Mouse (Mus musculus) embryonic facial prominence, embryonic 13.5 days (tissue): ENCODE results near the gene Snx8. TPM values are rescaled to one million over a fixed set of nuclear protein-coding genes. Genes with fewer than 3 reads are reported as not detected.

Experiments
- ATAC-seq: fragments of 200-750 bp; cut with Nextera tagmentation; 2 replicates; pipeline ENCODE4 v1.8.0; 2017; ENCODE audit warnings: low read depth; ENCODE audit not compliant: insufficient number of reproducible peaks, insufficient read depth, low FRiP score, low TSS enrichment
- H3K27ac ChIP-seq: fragments of 300-500 bp; sonication (generic); 2 replicates; pipeline ENCODE4 v1.5.1; 2015; ENCODE audit warnings: moderate library complexity, mild to moderate bottlenecking, inconsistent platforms
- H3K27me3 ChIP-seq: fragments of 300-500 bp; sonication (generic); 2 replicates; pipeline ENCODE4 v1.6.1; 2015; ENCODE audit warnings: mild to moderate bottlenecking, inconsistent platforms
- H3K36me3 ChIP-seq: fragments of 300-500 bp; sonication (generic); 2 replicates; pipeline ENCODE4 v1.6.1; 2015; ENCODE audit warnings: mild to moderate bottlenecking, inconsistent platforms
- H3K4me1 ChIP-seq: fragments of 300-500 bp; sonication (generic); 2 replicates; pipeline ENCODE4 v1.6.1; 2015; ENCODE audit warnings: inconsistent platforms
- H3K4me2 ChIP-seq: fragments of 300-500 bp; sonication (generic); 2 replicates; pipeline ENCODE4 v1.6.1; 2015; ENCODE audit warnings: moderate library complexity, mild to moderate bottlenecking, inconsistent platforms
- H3K4me3 ChIP-seq: fragments of 300-500 bp; sonication (generic); 2 replicates; pipeline ENCODE4 v1.5.1; 2015; ENCODE audit warnings: mild to moderate bottlenecking, inconsistent platforms
- H3K9ac ChIP-seq: fragments of 300-500 bp; sonication (generic); 2 replicates; pipeline ENCODE4 v1.6.1; 2015; ENCODE audit warnings: mild to moderate bottlenecking, inconsistent platforms
- H3K9me3 ChIP-seq: fragments of 300-500 bp; sonication (generic); 2 replicates; pipeline ENCODE4 v1.6.1; 2016; ENCODE audit warnings: inconsistent platforms
- WGBS: fragments of 180-500 bp; shearing (Covaris S2); methylation state at CpG from one replicate; pipeline ENCODE4 v1.1.7; 2015; ENCODE audit warnings: mixed read lengths; 5-methylcytosine and 5-hydroxymethylcytosine counted together
- polyA plus RNA-seq: library from polyadenylated mRNA; unstranded; fragments of >200 nt; fragmentation: Nextera tagmentation; extraction: Ambion mirVana; gene quantifications from 2 replicates; pipeline ENCODE4 v1.2.1, GENCODE M21; 2015

The Snx8 gene
- polyA plus RNA-seq, 1 experiment from 2014 or later = 19.7 TPM

DNA sequence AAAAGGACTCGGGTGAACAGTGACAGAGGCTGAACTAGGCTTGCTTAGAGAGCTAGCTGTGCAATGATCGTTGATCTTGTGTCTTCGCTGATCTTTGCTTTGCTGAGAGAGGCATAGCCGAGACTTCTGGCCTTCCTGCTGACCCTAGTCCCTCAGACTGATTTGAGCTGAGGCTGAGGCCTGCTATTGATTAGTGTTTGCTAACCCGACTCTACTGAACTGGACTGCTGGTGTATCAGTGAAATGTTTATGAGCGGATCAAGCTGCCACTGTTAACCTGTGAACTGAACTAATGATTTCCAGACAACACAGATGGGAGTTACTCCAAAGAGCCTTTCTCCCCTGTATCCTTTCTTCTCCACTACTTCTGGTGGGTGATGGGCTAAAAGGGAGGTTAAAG lies 16.1 kb upstream of the Snx8 start:
- H3K4me3 ChIP-seq = no peak overlapping the region
- ATAC-seq = no peak
- no peaks in the 10 kb centered on the region; the same call in 1 of the 2 replicates for H3K9me3 ChIP-seq
- no peak overlapping the region for H3K9ac ChIP-seq
- no peak overlapping the region for H3K27ac ChIP-seq
- WGBS = 31% methylated on average over 6 of the region's 6 CpGs
- no peak overlapping the region for H3K4me2 ChIP-seq
- peaks cover 3% of the 10 kb centered on the region; the same call in 1 of the 2 replicates for H3K4me1 ChIP-seq
- H3K27me3 ChIP-seq = no peaks in the 10 kb centered on the region
- no peaks in the 10 kb centered on the region for H3K36me3 ChIP-seq

DNA sequence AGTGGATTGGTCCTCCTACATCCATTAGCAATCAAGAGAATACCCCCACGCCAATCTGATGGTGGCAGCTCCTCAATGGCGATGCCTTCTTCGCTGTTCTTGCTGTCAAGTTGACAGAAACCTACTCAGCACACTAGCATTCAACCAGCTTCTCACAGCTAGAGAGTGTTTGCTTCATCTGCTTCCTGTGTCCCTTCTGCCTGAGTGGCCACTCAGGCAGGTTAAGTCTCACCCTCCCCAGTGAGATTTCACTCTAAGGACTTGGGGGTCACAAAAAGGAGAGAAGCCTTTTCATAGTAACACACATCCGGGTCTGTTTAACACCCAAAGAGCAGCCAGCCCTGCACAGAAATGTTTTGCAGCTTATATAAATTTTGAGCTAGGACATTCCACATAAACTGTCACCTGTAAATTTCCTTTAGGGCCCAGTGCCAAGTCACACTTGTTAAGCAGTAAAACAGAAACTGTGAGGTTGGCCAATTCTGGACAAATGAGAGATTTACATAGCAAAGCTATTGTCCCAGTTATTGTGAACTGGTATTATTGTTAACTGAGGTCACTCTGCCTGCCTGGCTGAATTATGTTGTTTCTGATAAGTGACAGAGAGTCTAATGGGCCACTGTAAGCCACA lies 13.7 kb upstream of the Snx8 start:
- H3K4me2 ChIP-seq = no peak overlapping the region
- no peak overlapping the region for H3K9ac ChIP-seq
- no peaks in the 10 kb centered on the region for H3K36me3 ChIP-seq
- no peaks in the 10 kb centered on the region; the same call in 1 of the 2 replicates for H3K9me3 ChIP-seq
- no peak for ATAC-seq
- H3K4me3 ChIP-seq = no peak overlapping the region
- peaks cover 3% of the 10 kb centered on the region; the same call in 1 of the 2 replicates for H3K4me1 ChIP-seq
- no peaks in the 10 kb centered on the region for H3K27me3 ChIP-seq
- WGBS = 85% methylated on average over 4 of the region's 4 CpGs
- no peak overlapping the region for H3K27ac ChIP-seq

DNA sequence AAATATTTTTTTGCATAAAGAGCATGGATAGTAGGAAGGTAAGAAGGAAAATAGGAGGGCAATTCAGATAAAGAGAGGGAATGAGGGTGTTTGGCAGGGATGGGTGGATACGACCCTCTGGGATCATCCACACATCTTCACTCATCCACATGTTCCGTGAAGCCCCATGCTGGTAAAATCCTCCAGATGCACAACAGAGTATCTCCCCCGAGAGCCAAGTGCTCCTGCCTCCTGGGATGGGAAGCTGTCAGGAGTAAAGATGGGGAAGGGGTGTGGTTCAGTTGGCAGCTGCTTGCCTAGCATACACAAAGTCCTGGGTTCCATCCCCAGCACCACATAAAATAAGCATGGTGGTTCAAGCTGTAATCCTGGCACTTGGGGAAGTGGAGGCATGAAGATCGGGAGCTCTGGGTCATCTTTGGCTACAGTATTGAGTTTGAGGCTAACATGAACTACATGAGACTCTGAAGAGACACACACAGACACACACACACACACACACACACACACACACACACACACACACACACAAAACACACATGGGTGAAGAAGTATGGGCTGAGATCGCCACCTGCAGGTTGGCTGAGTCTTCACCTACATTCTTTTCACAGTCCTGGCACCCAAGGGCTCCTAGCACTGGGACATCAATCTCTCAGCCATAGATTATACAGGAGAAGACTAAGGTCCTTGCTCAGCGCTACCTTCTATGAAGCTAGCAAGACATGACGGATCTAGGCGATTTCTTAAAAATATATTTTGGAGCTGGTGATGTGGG lies 7.3 kb upstream of the Snx8 start:
- H3K4me3 ChIP-seq = no peak overlapping the region
- H3K4me1 ChIP-seq = no peaks in the 10 kb centered on the region
- 62% methylated on average over 8 of the region's 8 CpGs for WGBS
- ATAC-seq = no peak
- no peak overlapping the region for H3K4me2 ChIP-seq
- no peaks in the 10 kb centered on the region for H3K36me3 ChIP-seq
- H3K9ac ChIP-seq = no peak overlapping the region
- H3K27me3 ChIP-seq = no peaks in the 10 kb centered on the region
- H3K27ac ChIP-seq = no peak overlapping the region
- H3K9me3 ChIP-seq = no peaks in the 10 kb centered on the region

DNA sequence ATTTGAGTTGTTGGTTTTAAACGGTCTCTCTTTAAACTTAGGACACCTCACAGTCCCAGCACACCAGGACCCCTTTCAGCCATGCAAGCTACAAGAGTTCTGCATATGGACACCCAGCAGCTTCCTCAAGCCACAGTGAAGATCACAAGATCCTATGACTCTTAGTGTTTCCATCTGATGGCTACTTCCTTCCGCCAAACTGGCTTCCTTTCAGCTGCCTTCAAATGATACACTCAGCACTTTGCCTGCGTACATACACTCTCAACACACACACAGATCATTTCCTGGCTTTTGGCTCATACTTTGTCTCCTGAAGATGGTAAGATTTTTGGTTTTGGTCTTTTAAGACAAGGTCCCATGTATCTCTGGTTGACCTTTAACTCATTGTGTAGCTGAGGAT lies 3.6 kb upstream of the Snx8 start:
- H3K4me3 ChIP-seq = no peak overlapping the region
- H3K4me2 ChIP-seq = no peak overlapping the region
- ATAC-seq = no peak
- no peaks in the 10 kb centered on the region for H3K36me3 ChIP-seq
- H3K4me1 ChIP-seq = peaks cover 14% of the 10 kb centered on the region
- H3K27me3 ChIP-seq = no peaks in the 10 kb centered on the region
- no peak overlapping the region for H3K9ac ChIP-seq
- H3K27ac ChIP-seq = no peak overlapping the region
- 87% methylated on average over 3 of the region's 3 CpGs for WGBS
- no peaks in the 10 kb centered on the region for H3K9me3 ChIP-seq

DNA sequence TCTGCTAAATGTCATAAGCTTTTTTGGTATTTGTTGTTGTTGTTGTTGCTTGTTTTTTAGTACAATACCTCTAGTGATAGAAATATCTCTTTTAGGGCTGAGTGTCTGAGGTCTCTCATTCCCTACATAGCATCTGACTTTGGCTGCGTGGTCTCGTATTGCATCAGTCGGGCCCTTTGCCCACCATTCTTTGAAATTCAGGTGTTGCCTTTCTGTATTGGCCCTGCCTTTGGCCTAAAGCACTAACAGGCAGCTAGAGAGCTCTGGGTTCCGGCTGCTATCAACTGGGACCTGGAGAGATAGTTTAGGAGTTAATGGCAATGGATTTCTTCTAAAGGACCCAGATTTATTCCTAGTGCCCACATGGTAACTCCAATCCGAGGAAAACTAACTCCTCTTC lies 2.9 kb upstream of the Snx8 start:
- peaks cover 21% of the 10 kb centered on the region for H3K4me1 ChIP-seq
- H3K36me3 ChIP-seq = no peaks in the 10 kb centered on the region
- H3K9me3 ChIP-seq = no peaks in the 10 kb centered on the region
- no peak overlapping the region for H3K4me3 ChIP-seq
- no peak overlapping the region for H3K27ac ChIP-seq
- H3K27me3 ChIP-seq = no peaks in the 10 kb centered on the region
- WGBS = 85% methylated on average over 5 of the region's 5 CpGs
- no peak overlapping the region for H3K4me2 ChIP-seq
- ATAC-seq = no peak
- no peak overlapping the region for H3K9ac ChIP-seq

DNA sequence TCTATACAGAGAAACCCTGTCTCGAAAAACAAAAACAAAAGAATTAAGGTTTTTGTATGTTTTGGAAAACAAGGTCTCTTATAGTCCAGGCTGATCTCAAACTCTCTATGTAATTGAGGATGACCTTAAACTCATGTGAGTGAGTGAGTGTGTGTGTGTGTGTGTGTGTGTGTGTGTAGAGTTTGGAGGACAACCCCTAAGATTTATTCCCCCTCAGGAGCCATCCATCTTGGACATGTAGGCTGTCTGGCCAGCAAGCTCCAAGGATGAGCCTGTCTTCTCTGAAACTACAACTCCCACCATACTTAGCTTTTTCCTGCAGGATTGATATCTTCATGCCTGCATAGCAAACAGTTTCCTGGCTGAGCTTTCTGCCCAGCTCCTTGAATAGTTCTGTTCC lies 2.4 kb upstream of the Snx8 start:
- ATAC-seq = no peak
- Histone ChIP-seq H3K4me1 (peaks cover 24% of the 10 kb centered on the region), H3K27me3 (no peaks in the 10 kb centered on the region), H3K9ac (no peak overlapping the region), H3K36me3 (no peaks in the 10 kb centered on the region), H3K4me2 (no peak overlapping the region), H3K9me3 (no peaks in the 10 kb centered on the region), H3K27ac (no peak overlapping the region), H3K4me3 (no peak overlapping the region)
- WGBS = 80% methylated on average over 1 of the region's 1 CpGs

DNA sequence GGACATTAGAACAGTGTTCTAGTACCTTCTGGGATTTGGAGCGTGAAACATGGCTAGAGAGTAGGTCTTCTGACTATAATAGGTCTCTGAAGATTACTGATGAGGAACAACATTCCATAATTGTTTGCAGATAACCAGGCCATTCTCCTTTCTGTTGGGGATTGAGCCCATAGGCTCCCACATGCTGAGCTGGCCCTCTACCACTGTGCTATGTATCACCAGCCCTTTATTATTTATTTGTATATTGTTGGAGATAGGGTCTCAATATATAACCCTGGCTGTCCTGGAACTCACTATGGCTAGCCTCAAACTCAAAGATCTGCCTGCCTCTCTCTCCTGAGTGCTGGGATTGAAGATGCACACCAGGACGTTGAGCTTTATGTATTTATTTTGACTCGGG lies 585 bp upstream of the Snx8 start:
- H3K4me1 ChIP-seq = peaks cover 24% of the 10 kb centered on the region
- no peaks in the 10 kb centered on the region for H3K36me3 ChIP-seq
- peak overlapping the region; percentile 81; the same call in 1 of the 2 replicates for H3K9ac ChIP-seq
- H3K4me2 ChIP-seq = peak overlapping the region; percentile 95
- no peaks in the 10 kb centered on the region for H3K27me3 ChIP-seq
- H3K9me3 ChIP-seq = no peaks in the 10 kb centered on the region
- no peak for ATAC-seq
- H3K27ac ChIP-seq = peak overlapping the region; percentile 11; the same call in 1 of the 2 replicates
- H3K4me3 ChIP-seq = peak overlapping the region; percentile 75
- WGBS = 57% methylated on average over 3 of the region's 3 CpGs

DNA sequence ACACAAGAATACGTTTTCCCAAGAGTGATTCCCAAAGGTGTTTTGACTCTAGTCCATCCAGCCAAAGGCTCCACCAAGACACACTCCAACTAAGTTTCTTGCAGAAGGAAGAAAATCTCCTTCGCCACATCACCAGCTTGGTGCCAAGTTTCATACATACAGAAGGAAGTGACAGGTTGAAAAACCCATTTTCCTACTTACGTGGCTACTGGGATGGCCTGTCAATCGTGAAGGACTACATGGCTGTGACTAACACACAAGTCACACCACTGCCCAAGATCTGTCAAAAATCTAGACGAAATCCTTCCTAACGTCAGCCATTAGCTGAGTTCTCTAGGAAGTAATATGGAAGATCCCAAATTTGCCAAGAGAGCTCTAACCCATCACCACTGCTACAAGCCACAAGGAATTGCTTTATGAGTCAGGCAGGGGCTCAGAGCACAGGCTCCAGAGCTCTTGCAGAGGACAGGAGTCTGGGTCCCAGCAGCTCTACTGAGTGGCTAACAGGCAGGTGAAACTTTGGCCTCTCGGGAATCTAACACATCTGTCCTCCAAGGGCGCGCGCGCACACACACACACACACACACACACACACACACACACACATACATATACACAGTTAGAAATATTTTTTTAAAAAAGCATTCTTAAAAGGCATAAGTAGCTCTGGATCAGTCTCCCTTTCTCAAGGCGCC lies 1.1 kb downstream of the Snx8 start:
- Histone ChIP-seq H3K27ac (no peak overlapping the region), H3K4me1 (peaks cover 37% of the 10 kb centered on the region), H3K4me3 (peak overlapping the region; percentile 75), H3K27me3 (no peaks in the 10 kb centered on the region), H3K9ac (peak overlapping the region; percentile 81), H3K9me3 (no peaks in the 10 kb centered on the region), H3K36me3 (no peaks in the 10 kb centered on the region), H3K4me2 (peak overlapping the region; percentile 95)
- no peak for ATAC-seq
- 80% methylated on average over 12 of the region's 12 CpGs for WGBS

DNA sequence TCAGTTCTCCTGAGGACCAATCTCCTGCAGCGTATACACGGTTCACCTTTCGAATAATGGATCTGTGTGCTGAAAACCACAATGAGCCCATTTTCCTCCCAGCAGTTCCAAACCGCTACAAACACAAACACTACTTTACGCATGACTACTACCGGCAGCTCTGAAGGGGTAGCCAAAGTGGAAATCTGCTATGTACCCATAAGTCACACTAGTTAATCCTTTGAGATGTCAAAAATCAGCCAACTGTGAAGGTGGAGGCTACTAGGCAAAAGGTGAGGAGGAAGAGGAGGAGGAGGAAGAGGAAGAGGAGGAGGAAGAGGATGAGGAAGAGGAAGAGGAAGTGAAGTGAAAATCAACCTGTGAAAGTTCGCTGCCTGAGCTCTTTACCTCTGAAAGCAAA lies 1.8 kb downstream of the Snx8 start:
- Histone ChIP-seq H3K36me3 (no peaks in the 10 kb centered on the region), H3K9ac (no peak overlapping the region), H3K27me3 (no peaks in the 10 kb centered on the region), H3K9me3 (no peaks in the 10 kb centered on the region), H3K27ac (no peak overlapping the region), H3K4me1 (peaks cover 37% of the 10 kb centered on the region), H3K4me2 (no peak overlapping the region), H3K4me3 (no peak overlapping the region)
- no peak for ATAC-seq
- WGBS = 86% methylated on average over 7 of the region's 7 CpGs

DNA sequence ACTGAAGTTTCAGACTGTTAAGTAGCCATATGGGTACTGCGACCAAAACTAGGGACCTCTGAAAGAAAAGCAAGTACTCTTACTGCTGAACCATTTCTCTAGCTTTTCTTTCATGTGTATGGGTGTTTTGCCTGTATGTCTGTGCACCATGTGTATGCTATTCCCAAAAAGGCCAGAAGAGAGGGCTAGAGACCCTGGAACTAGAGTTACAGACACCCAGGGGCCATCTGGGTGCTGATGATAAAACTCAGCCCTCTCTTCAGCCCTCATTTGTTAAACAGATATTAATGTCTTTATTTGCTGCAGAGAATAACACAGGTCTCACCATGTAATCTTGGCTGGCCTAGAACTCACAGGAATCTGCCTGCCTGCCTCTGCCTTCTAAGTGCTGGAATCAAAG lies 4.6 kb downstream of the Snx8 start:
- no peak for ATAC-seq
- no peaks in the 10 kb centered on the region for H3K36me3 ChIP-seq
- H3K4me3 ChIP-seq = no peak overlapping the region
- peak overlapping the region; percentile 68 for H3K27ac ChIP-seq
- peaks cover 40% of the 10 kb centered on the region for H3K4me1 ChIP-seq
- no peaks in the 10 kb centered on the region for H3K9me3 ChIP-seq
- H3K4me2 ChIP-seq = no peak overlapping the region
- H3K27me3 ChIP-seq = no peaks in the 10 kb centered on the region
- no peak overlapping the region for H3K9ac ChIP-seq
- WGBS = 95% methylated on average over 1 of the region's 1 CpGs

DNA sequence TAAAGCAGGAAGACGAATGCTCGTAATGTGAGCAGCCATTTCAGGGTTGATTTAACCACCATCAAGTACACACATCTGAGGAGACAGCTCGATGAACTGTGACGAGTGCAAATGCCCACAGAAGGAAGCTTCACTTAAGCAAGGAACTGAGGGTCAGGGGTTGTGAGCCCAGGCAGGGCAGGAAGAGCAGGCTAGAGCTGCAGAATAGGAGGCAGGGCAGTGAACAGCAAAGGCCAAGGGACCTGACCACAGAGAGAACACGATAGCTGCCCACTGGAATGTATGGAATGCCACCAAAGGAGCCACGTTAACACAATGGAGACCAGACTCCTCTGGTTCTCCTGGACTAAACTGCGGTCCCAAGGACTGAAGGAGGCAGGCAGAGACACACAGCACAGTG lies 5.5 kb downstream of the Snx8 start:
- peak overlapping the region; percentile 68 for H3K27ac ChIP-seq
- no peak overlapping the region for H3K4me3 ChIP-seq
- no peaks in the 10 kb centered on the region for H3K9me3 ChIP-seq
- peak overlapping the region; percentile 32 for H3K4me2 ChIP-seq
- H3K4me1 ChIP-seq = peaks cover 40% of the 10 kb centered on the region
- WGBS = 7% methylated on average over 7 of the region's 7 CpGs
- no peak for ATAC-seq
- no peaks in the 10 kb centered on the region for H3K36me3 ChIP-seq
- H3K27me3 ChIP-seq = no peaks in the 10 kb centered on the region
- H3K9ac ChIP-seq = peak overlapping the region; percentile 49

DNA sequence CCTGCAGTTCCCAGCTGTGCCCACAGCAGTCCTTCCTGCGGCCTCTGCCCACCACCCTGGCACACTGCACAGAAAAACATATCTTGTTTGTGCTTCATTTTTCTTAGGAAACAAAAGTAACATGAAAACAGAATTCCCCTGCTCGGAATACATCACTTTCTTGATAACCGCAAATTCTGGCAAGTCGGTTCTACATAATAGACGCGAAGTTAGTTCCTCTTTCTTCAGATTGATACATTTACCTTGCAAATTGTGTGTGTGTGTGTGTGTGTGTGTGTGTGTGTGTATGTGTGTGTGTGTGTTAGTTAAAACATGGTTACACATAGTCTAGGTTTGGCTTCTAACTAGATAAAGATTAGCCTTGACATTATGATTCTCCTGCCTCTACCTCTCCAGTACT lies 6.4 kb downstream of the Snx8 start:
- no peak for ATAC-seq
- Histone ChIP-seq H3K4me1 (peaks cover 39% of the 10 kb centered on the region), H3K9me3 (no peaks in the 10 kb centered on the region), H3K27me3 (no peaks in the 10 kb centered on the region), H3K27ac (no peak overlapping the region), H3K36me3 (no peaks in the 10 kb centered on the region), H3K4me2 (no peak overlapping the region), H3K9ac (no peak overlapping the region), H3K4me3 (no peak overlapping the region)
- WGBS = 90% methylated on average over 6 of the region's 6 CpGs
